Mouse (Mus musculus): ENCODE results near the gene Fbxo11.
"Not testable (repeated sequence)": the region's sequence is repeated elsewhere in the genome, so short reads cannot be mapped to it uniquely, and the experiment has no call there.

- not testable (repeated sequence) for TF ChIP-seq CTCF, EP300 (IDR thresholded peaks at IDR 0.05; ENCODE audit: low read depth)
Measured at GRCm38 (mm10) chr17:88016027-88016426, 49.1 kb downstream of the Fbxo11 start.
